Mouse (Mus musculus): Measurements from ENCODE around the gene Greb1.

The Greb1 gene

DNA sequence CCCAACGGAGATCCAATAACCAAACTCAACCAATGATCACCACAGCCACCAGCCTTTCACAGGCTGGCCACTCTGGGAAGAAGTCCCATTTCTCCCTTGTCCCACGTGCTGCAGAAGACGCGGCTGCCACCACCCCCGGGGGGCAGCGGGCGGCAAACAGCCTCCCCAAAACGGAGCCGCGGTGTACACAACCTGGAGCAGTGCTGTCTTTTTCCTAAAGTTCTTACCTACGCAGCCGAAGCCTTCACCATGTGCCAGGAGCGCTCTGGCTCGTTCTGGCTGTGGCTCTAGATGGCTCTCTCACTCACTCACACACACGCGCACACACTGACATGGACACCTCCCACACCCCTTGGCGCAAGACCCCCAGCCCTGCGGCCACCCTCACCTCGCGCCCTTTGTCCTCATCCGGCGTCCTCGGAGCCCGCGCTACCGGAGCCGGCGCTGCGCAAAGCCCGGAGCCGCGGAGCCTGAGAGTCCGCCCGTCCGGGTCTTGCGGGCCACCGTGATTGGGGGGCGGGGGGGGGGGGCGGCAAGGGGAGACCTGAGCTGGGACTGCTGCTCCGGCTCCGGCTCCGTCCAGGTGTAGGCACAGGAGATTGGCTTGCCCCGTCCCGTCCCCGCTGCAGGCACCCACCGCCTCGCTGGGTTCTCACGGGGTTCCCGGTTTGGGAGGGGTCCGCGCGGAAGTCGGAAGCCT is at the start of gene Greb1:
Gene Greb1 (minus strand): TSS at position 628 of the 700 bp plus-strand sequence.
- DNase-seq (ENCODE audit: low read depth in 1 of 2, low spot score in 2 of 2): no peak

- no peak for DNase-seq (ENCODE audit: low read depth in 1 of 2, low spot score in 2 of 2)
Measured at GRCm38 (mm10) chr12:16849821-16850220, 49.1 kb upstream of the Greb1 start.

GRCm38 (mm10) chr12:16848501-16848900 is 47.8 kb upstream of the Greb1 start:
- no peak for DNase-seq (ENCODE audit: low read depth in 1 of 2, low spot score in 2 of 2)

DNA sequence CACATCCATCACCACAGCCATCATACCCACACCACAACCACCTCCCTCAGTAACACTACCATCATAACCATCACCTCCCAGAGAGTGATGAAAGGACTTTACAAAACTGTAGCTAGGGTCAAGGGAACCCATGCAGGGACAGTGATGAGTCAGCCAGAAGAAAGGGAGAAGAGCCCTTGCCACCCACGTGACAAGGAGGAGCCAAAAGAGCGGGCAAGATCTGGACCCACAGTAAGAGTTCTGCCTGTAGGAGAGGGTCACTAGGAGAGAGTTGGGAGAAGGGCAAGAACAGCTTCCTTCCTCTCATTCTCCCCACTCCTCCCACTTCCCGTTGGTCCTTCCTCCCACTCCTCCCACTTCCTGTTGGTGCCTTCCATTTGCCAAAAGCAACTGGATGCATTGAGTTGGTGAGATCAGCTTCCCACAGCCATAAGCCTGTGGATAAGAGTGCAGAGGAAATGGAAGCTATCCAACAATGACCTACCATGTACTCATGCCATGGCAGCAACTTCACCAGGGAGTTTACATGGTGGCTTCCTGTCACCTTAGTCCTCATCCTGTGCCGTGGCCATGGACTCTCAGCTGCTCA is 46.6 kb upstream of the Greb1 start:
- no peak for DNase-seq (ENCODE audit: low read depth in 1 of 2, low spot score in 2 of 2)

DNA sequence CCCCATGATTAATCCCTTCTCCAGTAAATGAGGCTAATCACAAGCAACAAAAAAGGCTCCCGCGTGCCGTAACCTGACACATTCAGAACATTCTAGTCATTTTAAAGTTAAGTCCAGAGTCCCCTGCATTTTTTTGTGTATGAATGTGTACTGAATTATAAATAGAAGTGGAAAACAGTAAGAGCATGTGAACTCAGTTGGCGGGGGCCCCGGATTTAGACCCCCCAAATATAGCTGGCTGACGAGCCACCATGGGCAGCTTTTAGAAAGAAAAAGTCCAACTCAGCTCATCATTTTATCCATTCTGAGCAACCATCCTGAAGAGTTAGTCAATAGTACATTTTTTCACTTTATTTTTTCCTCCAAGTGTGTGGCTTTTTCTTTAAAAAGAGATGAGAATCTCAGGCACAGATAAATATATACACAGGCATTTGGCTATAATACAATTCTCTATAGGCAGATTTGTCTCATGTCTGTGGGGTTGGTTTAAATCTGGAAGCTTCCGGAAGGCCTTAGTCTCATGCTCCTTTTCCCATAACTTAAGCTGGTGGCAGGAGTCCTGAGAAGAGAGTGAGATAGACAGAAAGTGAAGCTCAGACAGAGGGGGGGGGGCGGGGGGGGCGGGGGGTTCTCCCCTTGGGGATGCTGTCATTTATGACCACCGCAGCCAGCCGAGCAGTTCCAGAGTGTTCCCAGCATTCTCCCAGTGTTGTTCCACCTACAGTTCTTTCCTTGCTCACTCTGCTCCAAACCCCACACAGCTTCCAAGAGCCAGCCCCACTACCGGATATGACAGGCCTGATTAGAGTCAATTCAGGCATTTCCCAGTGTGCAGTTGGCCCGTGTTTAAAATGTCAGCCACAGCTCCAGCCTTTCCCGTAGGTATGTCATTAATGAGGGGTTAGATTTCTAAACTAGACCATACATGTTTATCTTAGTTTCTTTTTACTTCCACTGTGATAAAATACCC is 44.2 kb upstream of the Greb1 start:
- no peak for DNase-seq (ENCODE audit: low read depth in 1 of 2, low spot score in 2 of 2)

DNA sequence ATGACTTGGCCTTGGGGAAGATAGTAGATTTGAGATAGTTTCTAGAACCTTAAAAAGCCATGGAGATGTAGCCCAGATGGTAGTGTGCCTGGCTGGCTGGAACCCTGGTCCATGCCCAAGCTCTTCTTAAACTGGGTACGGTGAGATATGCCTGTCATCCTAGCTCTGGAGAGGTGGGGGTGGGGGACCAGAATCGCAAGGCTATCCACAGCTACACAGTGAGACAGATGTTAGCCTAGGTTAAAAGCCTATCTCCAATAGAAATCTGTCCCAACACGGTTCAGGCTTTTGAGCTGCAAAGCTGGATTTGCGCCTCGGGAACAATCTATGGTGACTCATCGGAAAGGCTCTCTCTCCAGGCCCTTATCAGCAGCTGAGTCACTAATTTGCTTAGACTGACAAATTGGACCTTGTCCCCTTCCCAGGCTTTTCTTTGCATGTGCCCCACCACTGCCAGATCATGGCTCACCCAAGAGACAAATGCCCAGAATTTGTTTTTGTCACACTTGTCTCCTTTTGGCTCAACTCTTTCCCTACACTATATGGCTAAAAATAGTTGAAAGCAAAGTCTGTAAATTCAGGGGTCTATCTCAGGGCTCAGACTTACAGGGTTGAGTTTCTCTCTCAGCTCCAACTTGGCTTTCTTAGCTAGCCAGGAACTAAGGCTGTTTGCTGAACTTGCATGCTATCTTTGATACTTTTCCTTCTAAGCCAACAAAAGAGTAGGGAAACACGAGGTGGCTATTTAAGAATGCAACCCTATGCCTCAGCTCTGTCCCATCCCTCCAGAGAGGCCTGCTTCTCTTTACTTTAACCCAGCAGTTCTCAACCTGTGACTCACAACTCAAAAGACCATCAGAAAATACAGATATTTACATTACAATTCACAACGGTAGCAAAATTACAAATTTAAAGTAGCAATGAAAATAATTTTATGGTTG is 40.4 kb upstream of the Greb1 start:
- no peak for DNase-seq (ENCODE audit: low read depth in 1 of 2, low spot score in 2 of 2)

- no peak for DNase-seq (ENCODE audit: low read depth in 1 of 2, low spot score in 2 of 2)
Measured at GRCm38 (mm10) chr12:16837766-16838165, 37.1 kb upstream of the Greb1 start.

GRCm38 (mm10) chr12:16836188-16836587 is 35.5 kb upstream of the Greb1 start:
- no peak for DNase-seq (ENCODE audit: low read depth in 1 of 2, low spot score in 2 of 2)

- no peak for DNase-seq (ENCODE audit: low read depth in 1 of 2, low spot score in 2 of 2)
Measured at GRCm38 (mm10) chr12:16834701-16835100, 34.0 kb upstream of the Greb1 start.

DNA sequence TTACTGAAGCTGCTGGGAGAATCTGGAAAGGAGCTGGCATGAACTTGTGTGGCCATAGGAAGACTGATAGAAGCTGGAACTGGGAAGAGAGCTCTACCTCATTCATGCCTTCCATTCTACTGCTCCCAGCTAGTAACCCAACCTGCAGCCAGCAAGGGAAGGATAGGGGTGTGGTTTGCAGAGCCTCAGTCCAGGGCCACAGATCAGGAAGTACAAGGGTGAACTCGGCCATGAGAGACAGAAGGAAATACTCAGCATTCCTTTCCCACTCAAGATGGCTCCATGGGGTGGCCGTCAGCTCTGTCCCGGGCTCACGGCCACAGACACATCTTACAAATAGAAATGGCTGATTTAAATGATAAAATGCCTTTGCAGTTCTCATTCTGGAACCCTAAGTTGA is 30.4 kb upstream of the Greb1 start:
- DNase-seq (ENCODE audit: low read depth in 1 of 2, low spot score in 2 of 2): no peak

DNA sequence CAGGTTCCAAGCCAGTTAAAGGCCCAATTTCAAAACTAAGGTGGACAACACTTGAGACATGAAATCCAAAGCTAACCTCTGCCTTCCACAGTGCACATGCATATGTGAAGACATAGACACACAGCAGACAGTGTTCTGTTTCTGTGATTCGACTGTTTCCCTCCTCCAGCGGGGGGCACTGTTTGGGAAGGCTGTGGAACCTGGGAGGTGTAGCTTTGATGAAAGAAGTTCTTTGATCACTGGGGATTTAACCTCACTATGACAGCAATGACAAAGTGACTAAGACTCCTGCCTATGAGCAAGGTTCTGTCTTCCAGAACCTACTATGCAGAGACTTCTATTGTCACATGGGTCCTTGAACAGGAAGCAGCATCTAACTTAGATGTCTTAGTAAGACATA is 29.1 kb upstream of the Greb1 start:
- no peak for DNase-seq (ENCODE audit: low read depth in 1 of 2, low spot score in 2 of 2)

DNA sequence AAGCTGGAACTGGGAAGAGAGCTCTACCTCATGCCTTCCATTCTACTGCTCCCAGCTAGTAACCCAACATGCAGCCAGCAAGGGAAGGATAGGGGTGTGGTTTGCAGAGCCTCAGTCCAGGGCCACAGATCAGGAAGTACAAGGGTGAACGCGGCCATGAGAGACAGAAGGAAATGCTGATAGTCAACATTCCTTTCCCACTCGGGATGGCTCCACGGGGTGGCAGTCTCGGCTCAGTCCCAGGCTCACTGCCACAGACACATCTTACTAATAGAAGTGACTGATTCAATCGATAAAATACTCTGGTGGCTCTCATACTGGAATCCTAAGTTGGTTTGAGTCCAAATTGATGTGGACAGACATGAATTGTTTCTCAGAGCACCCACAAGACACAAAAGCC is 27.8 kb upstream of the Greb1 start:
- DNase-seq (ENCODE audit: low read depth in 1 of 2, low spot score in 2 of 2): peak in 1 of 2 experiments; percentile 5

GRCm38 (mm10) chr12:16823701-16824100 is 23.0 kb upstream of the Greb1 start:
- DNase-seq (ENCODE audit: low read depth in 1 of 2, low spot score in 2 of 2): no peak

GRCm38 (mm10) chr12:16822181-16822734 is 21.6 kb upstream of the Greb1 start:
- DNase-seq (ENCODE audit: low read depth in 1 of 2, low spot score in 2 of 2): no peak

DNA sequence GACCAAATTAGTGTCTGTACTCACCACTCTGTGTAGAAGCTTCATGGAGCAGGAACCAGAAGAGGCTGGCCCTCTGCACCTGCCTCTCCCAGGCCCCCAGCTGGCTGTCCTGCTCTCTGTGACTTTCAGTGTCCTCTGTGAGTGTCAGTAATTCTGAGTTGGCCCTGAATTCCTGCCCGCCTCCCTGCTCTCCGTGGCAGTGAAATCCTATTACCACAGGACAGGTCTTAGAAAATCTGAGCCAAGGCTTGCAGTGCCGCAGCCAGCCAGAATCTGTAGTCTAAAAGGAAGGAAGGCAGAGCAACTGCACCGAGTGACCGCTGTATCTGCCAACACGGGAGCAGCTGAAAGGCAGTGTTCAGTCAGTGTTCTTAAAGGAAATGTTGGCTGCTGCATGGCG is 20.1 kb upstream of the Greb1 start:
- DNase-seq (ENCODE audit: low read depth in 1 of 2, low spot score in 2 of 2): no peak

- DNase-seq (ENCODE audit: low read depth in 1 of 2, low spot score in 2 of 2): no peak
Measured at GRCm38 (mm10) chr12:16818513-16818912, 17.8 kb upstream of the Greb1 start.

DNA sequence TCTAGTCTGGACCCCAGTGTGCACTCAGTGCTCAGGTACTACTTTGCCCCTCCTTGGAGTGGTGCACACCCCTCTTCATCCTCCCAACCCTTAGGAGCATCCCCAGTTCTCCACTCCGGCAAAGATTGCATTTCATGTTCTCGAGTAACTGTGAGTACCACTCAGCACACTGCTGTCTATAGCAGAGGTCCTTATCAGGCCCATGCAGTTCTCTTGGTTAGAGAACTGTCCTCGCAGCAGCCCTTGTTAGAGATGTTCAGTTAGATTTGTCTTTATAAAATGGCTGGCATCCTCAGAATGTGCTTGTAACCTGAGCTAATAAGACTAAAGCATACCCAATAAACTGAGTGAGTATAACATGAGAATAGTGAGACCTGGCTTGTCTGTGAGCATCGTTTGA is 16.5 kb upstream of the Greb1 start:
- DNase-seq (ENCODE audit: low read depth in 1 of 2, low spot score in 2 of 2): no peak

- no peak for DNase-seq (ENCODE audit: low read depth in 1 of 2, low spot score in 2 of 2)
Measured at GRCm38 (mm10) chr12:16811477-16811876, 10.8 kb upstream of the Greb1 start.

- DNase-seq (ENCODE audit: low read depth in 1 of 2, low spot score in 2 of 2): peak; percentile 10 to 59
Measured at GRCm38 (mm10) chr12:16810525-16811431, 10.1 kb upstream of the Greb1 start, which contains the start of gene E2f6. TSS of gene E2f6 (plus strand) at chr12:16810963.
